Mouse (Mus musculus) testis, adult 2 months (tissue): ENCODE measurements around the gene Ssbp4. TPM values are rescaled to one million over a fixed set of nuclear protein-coding genes. Genes with fewer than 3 reads are reported as not detected.

Experiments
- H3K27ac ChIP-seq: fragments of 200-500 bp; 2 replicates; pipeline ENCODE4 v1.5.1; 2012; ENCODE audit warnings: low read depth, low read length; ENCODE audit not compliant: control insufficient read depth, insufficient read depth
- H3K27me3 ChIP-seq: fragments of 200-500 bp; 2 replicates; pipeline ENCODE4 v1.6.1; 2012; ENCODE audit warnings: mild to moderate bottlenecking, low read length, moderate library complexity; ENCODE audit not compliant: control insufficient read depth, insufficient read depth
- H3K36me3 ChIP-seq: fragments of 200-500 bp; 2 replicates; pipeline ENCODE4 v1.6.1; 2012; ENCODE audit warnings: mild to moderate bottlenecking, low read length; ENCODE audit not compliant: control insufficient read depth, insufficient read depth
- H3K4me1 ChIP-seq: fragments of 200-500 bp; 2 replicates; pipeline ENCODE4 v1.6.1; 2012; ENCODE audit warnings: low read length; ENCODE audit not compliant: control insufficient read depth, insufficient read depth
- H3K4me3 ChIP-seq: fragments of 200-500 bp; 2 replicates; pipeline ENCODE4 v1.5.1; 2012; ENCODE audit warnings: low read depth, mild to moderate bottlenecking, low read length, moderate library complexity, mixed read lengths; ENCODE audit not compliant: control insufficient read depth
- CTCF ChIP-seq: fragments of 200-500 bp; IDR thresholded peaks from 2 replicates; pipeline ENCODE4 v1.5.1; 2012; ENCODE audit warnings: low read depth, mild to moderate bottlenecking, inconsistent platforms, low read length, moderate library complexity; ENCODE audit not compliant: control insufficient read depth, insufficient read depth, insufficient replicate concordance
- POLR2A ChIP-seq: fragments of 200-500 bp; IDR thresholded peaks from 2 replicates; pipeline ENCODE4 v1.6.1; 2012; ENCODE audit warnings: low read depth, mild to moderate bottlenecking, inconsistent platforms, low read length, moderate library complexity; ENCODE audit not compliant: control insufficient read depth
- polyA plus RNA-seq: library from polyadenylated mRNA; depleted of rRNA; stranded (reverse); fragments of >200 nt; gene quantifications from 2 replicates; pipeline ENCODE4 v1.2.3, GENCODE M21; 2012; rRNA removed

The Ssbp4 gene
- 35.6 and 38.9 TPM in 2 replicates for polyA plus RNA-seq

GRCm38 (mm10) chr8:70608749-70609367 is at the start of gene Ssbp4:
Gene Ssbp4 (minus strand): TSS chr8:70608872.
- H3K4me1 ChIP-seq = peaks cover 37% of the 10 kb centered on the region
- H3K27me3 ChIP-seq = no peaks in the 10 kb centered on the region
- no peaks in the 10 kb centered on the region for H3K36me3 ChIP-seq
- peak within 1 kb of the TSS; percentile 83 for H3K4me3 ChIP-seq
- TF ChIP-seq POLR2A (no peak), CTCF (no peak)
- peak within 1 kb of the TSS; percentile 93 for H3K27ac ChIP-seq

- no peaks in the 10 kb centered on the region for H3K27me3 ChIP-seq
- TF ChIP-seq CTCF (no peak), POLR2A (no peak)
- no peak overlapping the region for H3K4me3 ChIP-seq
- no peak overlapping the region for H3K27ac ChIP-seq
- H3K36me3 ChIP-seq = no peaks in the 10 kb centered on the region
- peaks cover 10% of the 10 kb centered on the region for H3K4me1 ChIP-seq
Observed at GRCm38 (mm10) chr8:70657739-70658138, 49.1 kb upstream of the Ssbp4 start.

GRCm38 (mm10) chr8:70657214-70657613 is 48.5 kb upstream of the Ssbp4 start:
- Histone ChIP-seq H3K4me3 (no peak overlapping the region), H3K27me3 (no peaks in the 10 kb centered on the region), H3K36me3 (no peaks in the 10 kb centered on the region), H3K4me1 (peaks cover 10% of the 10 kb centered on the region), H3K27ac (no peak overlapping the region)
- TF ChIP-seq CTCF (no peak), POLR2A (no peak)

GRCm38 (mm10) chr8:70656193-70656790 is 47.6 kb upstream of the Ssbp4 start:
- Histone ChIP-seq H3K36me3 (no peaks in the 10 kb centered on the region), H3K4me3 (no peak overlapping the region)

DNA sequence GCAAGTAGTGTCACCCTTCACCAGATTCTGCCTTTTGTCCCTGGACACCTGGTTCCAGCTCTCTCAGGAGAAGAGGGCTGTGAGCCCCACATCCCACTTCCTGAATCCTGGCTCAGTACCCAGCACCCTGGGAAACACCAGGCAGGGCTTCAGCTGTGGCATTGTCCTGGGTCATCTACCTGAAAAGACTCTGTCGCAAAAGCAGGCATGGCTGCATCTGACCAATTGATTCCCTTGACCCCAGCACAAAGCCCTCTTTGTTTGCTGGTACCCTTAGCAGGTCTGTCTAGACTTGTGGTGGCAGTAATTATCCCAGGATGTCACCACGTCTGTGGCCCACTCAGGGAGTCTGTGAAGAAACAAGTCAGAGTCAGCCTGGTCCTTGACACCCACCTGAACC is 46.8 kb upstream of the Ssbp4 start:
- H3K27ac ChIP-seq = no peak overlapping the region
- no peak overlapping the region for H3K4me3 ChIP-seq
- peaks cover 10% of the 10 kb centered on the region for H3K4me1 ChIP-seq
- TF ChIP-seq POLR2A = no peak
- TF ChIP-seq CTCF = no peak
- H3K27me3 ChIP-seq = no peaks in the 10 kb centered on the region
- H3K36me3 ChIP-seq = no peaks in the 10 kb centered on the region

More at GRCm38 (mm10) chr8:70656193-70656790, 47.6 kb upstream of the Ssbp4 start:
- Histone ChIP-seq H3K4me1 (peaks cover 10% of the 10 kb centered on the region), H3K27ac (no peak overlapping the region), H3K27me3 (no peaks in the 10 kb centered on the region)
- TF ChIP-seq CTCF (no peak), POLR2A (no peak)

DNA sequence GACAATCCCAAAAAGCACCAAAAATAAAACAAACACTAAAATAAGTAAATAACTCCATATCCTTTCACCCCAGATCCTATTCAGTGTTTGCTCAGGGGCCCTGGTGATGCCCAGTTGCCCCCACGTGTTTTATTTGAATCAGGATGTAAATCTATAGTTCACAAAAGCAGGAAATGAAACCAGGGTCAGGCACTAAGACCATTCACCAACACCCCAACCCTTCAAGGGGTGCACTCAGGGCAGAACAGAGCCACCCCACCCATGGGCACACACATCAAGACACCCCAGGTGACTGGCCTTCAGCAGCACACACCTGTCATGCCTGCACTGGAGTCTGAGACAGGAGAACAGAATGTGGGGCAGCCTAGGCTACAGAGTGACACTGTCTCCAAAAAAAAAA is 45.4 kb upstream of the Ssbp4 start:
- Histone ChIP-seq H3K4me1 (peaks cover 4% of the 10 kb centered on the region), H3K36me3 (no peaks in the 10 kb centered on the region)
- TF ChIP-seq CTCF = no peak
- TF ChIP-seq POLR2A = no peak

DNA sequence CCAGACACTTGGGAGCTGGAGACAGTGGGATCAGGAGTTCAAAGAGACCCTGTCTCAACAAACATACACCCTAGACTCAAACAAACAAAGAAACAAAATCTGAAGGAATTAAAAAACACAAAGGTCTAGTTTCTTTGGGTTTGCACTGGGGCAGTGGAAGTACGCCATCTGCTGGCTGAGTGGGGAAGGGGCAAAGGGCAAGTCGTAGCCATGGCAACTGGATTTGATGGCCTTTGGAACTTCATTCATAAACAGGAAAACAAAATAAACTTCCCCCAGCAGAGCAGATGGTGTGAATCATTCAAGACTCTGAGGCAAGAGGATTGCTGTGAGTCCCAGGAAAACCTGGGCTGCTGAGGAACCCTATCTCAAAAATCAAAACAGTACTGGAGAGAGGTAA is 44.6 kb upstream of the Ssbp4 start:
- TF ChIP-seq POLR2A = no peak
- peak; percentile 68; the same call in 1 of the 2 replicates for TF ChIP-seq CTCF
- H3K4me1 ChIP-seq = no peaks in the 10 kb centered on the region; the same call in none of the 2 replicates
- H3K27ac ChIP-seq = no peak overlapping the region
- no peaks in the 10 kb centered on the region for H3K27me3 ChIP-seq
- no peak overlapping the region for H3K4me3 ChIP-seq
- no peaks in the 10 kb centered on the region for H3K36me3 ChIP-seq

More for the DNA sequence above, 45.4 kb upstream of the Ssbp4 start:
- Histone ChIP-seq H3K4me3 (no peak overlapping the region), H3K27me3 (no peaks in the 10 kb centered on the region), H3K27ac (no peak overlapping the region)

DNA sequence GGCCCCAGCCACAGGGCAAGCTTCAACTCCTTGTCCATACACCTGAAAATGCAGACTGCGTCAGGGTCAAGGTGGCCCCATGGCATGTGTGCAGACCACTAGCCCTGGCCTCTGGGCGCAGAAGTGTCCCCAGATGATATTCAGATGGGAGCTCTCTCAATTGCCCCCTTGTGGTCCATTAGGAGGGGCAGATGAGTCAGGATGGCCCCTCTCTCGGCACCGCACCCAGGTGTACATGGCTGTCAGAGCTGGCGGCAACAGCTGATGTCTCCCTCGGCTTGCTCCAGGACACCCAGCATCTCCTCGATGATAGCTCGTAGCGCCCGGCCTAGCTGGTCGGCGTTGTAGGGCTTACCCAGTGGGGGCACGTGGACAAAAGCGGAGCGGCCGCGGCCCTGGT is 41.7 kb upstream of the Ssbp4 start:
- no peak overlapping the region for H3K4me3 ChIP-seq
- no peak overlapping the region for H3K27ac ChIP-seq
- H3K4me1 ChIP-seq = peaks cover 3% of the 10 kb centered on the region
- H3K36me3 ChIP-seq = no peaks in the 10 kb centered on the region
- TF ChIP-seq CTCF (no peak), POLR2A (no peak)
- H3K27me3 ChIP-seq = no peaks in the 10 kb centered on the region
